Mouse (Mus musculus) midbrain, embryonic 16.5 days (tissue): ENCODE measurements around the gene Prrg4. TPM values are rescaled to one million over a fixed set of nuclear protein-coding genes. Genes with fewer than 3 reads are reported as not detected.
A peak's percentile ranks its signal among the peaks of the same experiment; 100 is the strongest.
"Not testable (repeated sequence)": the region's sequence is repeated elsewhere in the genome, so short reads cannot be mapped to it uniquely, and the experiment has no call there.

Experiments
- ATAC-seq: fragments of 200-750 bp; cut with Nextera tagmentation; 2 replicates; pipeline ENCODE4 v1.8.0; 2017; ENCODE audit warnings: moderate TSS enrichment
- H3K27ac ChIP-seq: fragments of 300-500 bp; sonication (generic); 2 replicates; pipeline ENCODE4 v1.5.1; 2014; ENCODE audit warnings: mild to moderate bottlenecking, low read length, mixed read lengths
- H3K27me3 ChIP-seq: fragments of 300-500 bp; sonication (generic); 2 replicates; pipeline ENCODE4 v1.6.1; 2014; ENCODE audit warnings: low read depth, low read length, mixed read lengths; ENCODE audit not compliant: control insufficient read depth, insufficient read depth
- H3K36me3 ChIP-seq: fragments of 300-500 bp; sonication (generic); 2 replicates; pipeline ENCODE4 v1.6.1; 2014; ENCODE audit warnings: mild to moderate bottlenecking, low read length, moderate library complexity, mixed read lengths; ENCODE audit not compliant: control insufficient read depth, insufficient read depth
- H3K4me1 ChIP-seq: fragments of 300-500 bp; sonication (generic); 2 replicates; pipeline ENCODE4 v1.6.1; 2014; ENCODE audit warnings: mild to moderate bottlenecking, low read length, mixed read lengths; ENCODE audit not compliant: control insufficient read depth, insufficient read depth
- H3K4me2 ChIP-seq: fragments of 300-500 bp; sonication (generic); 2 replicates; pipeline ENCODE4 v1.6.1; 2014; ENCODE audit warnings: mild to moderate bottlenecking, low read length, mixed read lengths
- H3K4me3 ChIP-seq: fragments of 300-500 bp; sonication (generic); 2 replicates; pipeline ENCODE4 v1.5.1; 2014; ENCODE audit warnings: low read depth, mild to moderate bottlenecking, low read length, moderate library complexity, mixed read lengths
- H3K9ac ChIP-seq: fragments of 300-500 bp; sonication (generic); 2 replicates; pipeline ENCODE4 v1.6.1; 2014; ENCODE audit warnings: low read depth, low read length, mixed read lengths
- H3K9me3 ChIP-seq: fragments of 300-500 bp; sonication (generic); replicated peaks from 2 replicates; pipeline ENCODE4 v1.6.1; 2014; ENCODE audit warnings: mild to moderate bottlenecking, low read length, mixed read lengths; ENCODE audit not compliant: control insufficient read depth, poor library complexity, severe bottlenecking
- WGBS: fragments of 180-500 bp; shearing (Covaris S2); extraction: QIAGEN DNeasy Blood & Tissue Kit; methylation state at CpG from one replicate; pipeline ENCODE4 v1.1.7; 2014; 5-methylcytosine and 5-hydroxymethylcytosine counted together
- polyA plus RNA-seq: library from polyadenylated mRNA; unstranded; fragments of >200 nt; fragmentation: Nextera tagmentation; extraction: Ambion mirVana; gene quantifications from 2 replicates; pipeline ENCODE4 v1.2.1, GENCODE M21; 2015

Gene Prrg4
- polyA plus RNA-seq, 1 experiment from 2014 or later = 0.58 TPM

- H3K4me2 ChIP-seq = peak overlapping the region; percentile 99
- no peaks in the 10 kb centered on the region for H3K9me3 ChIP-seq
- WGBS = 32% methylated on average over 16 of the region's 16 CpGs
- H3K27ac ChIP-seq = no peak overlapping the region
- peaks cover 6% of the 10 kb centered on the region for H3K4me1 ChIP-seq
- H3K36me3 ChIP-seq = no peaks in the 10 kb centered on the region
- H3K9ac ChIP-seq = no peak overlapping the region
- H3K4me3 ChIP-seq = peak overlapping the region; percentile 48; the same call in 1 of the 2 replicates
- ATAC-seq = no peak; the same call in 1 of the 2 replicates
- H3K27me3 ChIP-seq = peaks cover 8% of the 10 kb centered on the region
Observed at GRCm38 (mm10) chr2:104848235-104849161, 1.2 kb downstream of the Prrg4 start.

- no peak for ATAC-seq
- peaks cover 8% of the 10 kb centered on the region for H3K27me3 ChIP-seq
- no peak overlapping the region for H3K4me3 ChIP-seq
- H3K9me3 ChIP-seq = no peaks in the 10 kb centered on the region
- WGBS = 65% methylated on average over 2 of the region's 2 CpGs
- H3K27ac ChIP-seq = no peak overlapping the region
- no peak overlapping the region for H3K4me2 ChIP-seq
- H3K9ac ChIP-seq = no peak overlapping the region
- H3K36me3 ChIP-seq = no peaks in the 10 kb centered on the region
- H3K4me1 ChIP-seq = peaks cover 6% of the 10 kb centered on the region
Observed at GRCm38 (mm10) chr2:104847645-104848044, 2.0 kb downstream of the Prrg4 start.

- WGBS = 42% methylated on average over 4 of the region's 4 CpGs
- H3K4me3 ChIP-seq = no peak overlapping the region
- H3K27me3 ChIP-seq = peaks cover 8% of the 10 kb centered on the region
- no peak overlapping the region for H3K27ac ChIP-seq
- no peak for ATAC-seq
- H3K9me3 ChIP-seq = no peaks in the 10 kb centered on the region
- peaks cover 6% of the 10 kb centered on the region for H3K4me1 ChIP-seq
- no peak overlapping the region for H3K9ac ChIP-seq
- H3K4me2 ChIP-seq = no peak overlapping the region
- H3K36me3 ChIP-seq = no peaks in the 10 kb centered on the region
Observed at GRCm38 (mm10) chr2:104846638-104847414, 2.9 kb downstream of the Prrg4 start.

- H3K4me2 ChIP-seq = no peak overlapping the region
- H3K36me3 ChIP-seq = no peaks in the 10 kb centered on the region
- H3K4me1 ChIP-seq = no peaks in the 10 kb centered on the region
- H3K9me3 ChIP-seq = no peaks in the 10 kb centered on the region
- H3K27me3 ChIP-seq = no peaks in the 10 kb centered on the region
- H3K4me3 ChIP-seq = no peak overlapping the region
- ATAC-seq = no peak
- H3K27ac ChIP-seq = no peak overlapping the region
- no peak overlapping the region for H3K9ac ChIP-seq
Observed at GRCm38 (mm10) chr2:104842559-104842958, 7.1 kb downstream of the Prrg4 start.

- no peak overlapping the region for H3K9ac ChIP-seq
- no peaks in the 10 kb centered on the region for H3K36me3 ChIP-seq
- no peaks in the 10 kb centered on the region for H3K9me3 ChIP-seq
- no peak overlapping the region for H3K4me2 ChIP-seq
- H3K4me3 ChIP-seq = no peak overlapping the region
- WGBS = 92% methylated on average over 7 of the region's 7 CpGs
- H3K27ac ChIP-seq = no peak overlapping the region
- no peaks in the 10 kb centered on the region for H3K27me3 ChIP-seq
- H3K4me1 ChIP-seq = no peaks in the 10 kb centered on the region
- ATAC-seq = no peak
Observed at GRCm38 (mm10) chr2:104841736-104842135, 7.9 kb downstream of the Prrg4 start.

- no peak overlapping the region for H3K4me2 ChIP-seq
- H3K27ac ChIP-seq = no peak overlapping the region
- no peaks in the 10 kb centered on the region for H3K4me1 ChIP-seq
- no peak overlapping the region for H3K4me3 ChIP-seq
- no peaks in the 10 kb centered on the region for H3K36me3 ChIP-seq
- no peaks in the 10 kb centered on the region for H3K9me3 ChIP-seq
- no peaks in the 10 kb centered on the region for H3K27me3 ChIP-seq
- ATAC-seq = no peak
- no peak overlapping the region for H3K9ac ChIP-seq
Observed at GRCm38 (mm10) chr2:104840974-104841373, 8.7 kb downstream of the Prrg4 start.

- 87% methylated on average over 2 of the region's 2 CpGs for WGBS
- no peak for ATAC-seq
Observed at GRCm38 (mm10) chr2:104832486-104832885, 17.2 kb downstream of the Prrg4 start.

GRCm38 (mm10) chr2:104826191-104826590, 23.5 kb downstream of the Prrg4 start:
- H3K4me1 ChIP-seq = no peaks in the 10 kb centered on the region
- 87% methylated on average over 4 of the region's 4 CpGs for WGBS

More at GRCm38 (mm10) chr2:104832486-104832885, 17.2 kb downstream of the Prrg4 start:
- H3K4me3 ChIP-seq = no peak overlapping the region
- no peak overlapping the region for H3K27ac ChIP-seq
- H3K36me3 ChIP-seq = no peaks in the 10 kb centered on the region
- H3K27me3 ChIP-seq = no peaks in the 10 kb centered on the region
- no peak overlapping the region for H3K9ac ChIP-seq
- no peak overlapping the region for H3K4me2 ChIP-seq
- no peaks in the 10 kb centered on the region for H3K4me1 ChIP-seq
- no peaks in the 10 kb centered on the region for H3K9me3 ChIP-seq

GRCm38 (mm10) chr2:104818763-104819162, 30.9 kb downstream of the Prrg4 start:
- H3K4me1 ChIP-seq = peaks cover 19% of the 10 kb centered on the region
- not testable (repeated sequence) for H3K4me2 ChIP-seq, H3K9me3 ChIP-seq, H3K4me3 ChIP-seq, H3K27me3 ChIP-seq, H3K36me3 ChIP-seq, H3K9ac ChIP-seq, ATAC-seq, H3K27ac ChIP-seq
- whole genome bisulfite sequencing = 94% methylated on average over 3 of the region's 3 CpGs

More at GRCm38 (mm10) chr2:104826191-104826590, 23.5 kb downstream of the Prrg4 start:
- H3K4me3 ChIP-seq = no peak overlapping the region
- H3K9me3 ChIP-seq = no peaks in the 10 kb centered on the region
- no peak overlapping the region for H3K9ac ChIP-seq
- H3K4me2 ChIP-seq = no peak overlapping the region
- H3K27ac ChIP-seq = no peak overlapping the region
- no peaks in the 10 kb centered on the region for H3K27me3 ChIP-seq
- H3K36me3 ChIP-seq = no peaks in the 10 kb centered on the region
- no peak for ATAC-seq
